In the genomic region with DNA sequence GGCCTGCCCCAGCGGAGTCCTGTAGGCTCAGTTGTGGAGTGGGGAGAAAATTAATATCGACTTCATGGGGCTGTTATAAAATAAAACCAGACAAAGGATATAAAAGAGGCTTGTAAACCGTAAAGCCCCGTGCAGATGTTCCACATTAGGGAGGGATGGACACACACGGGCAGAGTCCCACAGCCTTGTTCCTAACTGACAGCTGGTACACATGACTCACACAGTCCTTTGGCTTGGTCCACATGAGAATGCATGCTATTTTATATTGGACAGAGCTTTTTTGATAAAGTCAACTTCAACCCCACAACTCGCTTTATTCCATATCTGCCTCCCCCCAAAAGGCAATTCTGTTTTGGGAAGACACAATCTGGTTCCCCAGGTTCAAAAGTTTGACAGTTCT, we compare ENCODE assay signal across 8 mouse cellular contexts. TPM values are rescaled to one million over a fixed set of nuclear protein-coding genes. Genes with fewer than 3 reads are reported as not detected.
DNase-seq lines count a peak whose midpoint lies in the region; ATAC-seq and TF ChIP-seq lines count a peak whose summit lies in the region.

No protein-coding gene starts in this region.

- H3K4me2 ChIP-seq in lung, embryonic 15.5 days = peak overlapping the region; percentile 36
- H3K4me2 ChIP-seq in forebrain, embryonic 13.5 days = peak overlapping the region; percentile 28; the same call in 1 of the 2 replicates
- H3K4me2 ChIP-seq in limb, embryonic 11.5 days (ENCODE audit: low read depth, severe bottlenecking) = no peak overlapping the region

- DNase-seq in lung, adult 18-20 months = no peak
- DNase-seq in limb, embryonic 11.5 days (ENCODE audit: low spot score) = peak; percentile 35
- no peak for DNase-seq in left cerebral cortex, postnatal 14 days (ENCODE audit: low spot score in 2 of 2)
- no peak for DNase-seq in cerebellum, adult 8-10 months
- DNase-seq in c-Kit-positive CD71-positive TER-119-positive erythroid progenitor cells, embryonic 14.5 days (ENCODE audit: low spot score) = no peak

- no peaks in the 10 kb centered on the region for H3K27me3 ChIP-seq in lung, embryonic 15.5 days
- no peaks in the 10 kb centered on the region for H3K27me3 ChIP-seq in forebrain, embryonic 13.5 days
- H3K27me3 ChIP-seq in limb, embryonic 11.5 days (ENCODE audit: control insufficient read depth, insufficient read depth, low read length) = no peaks in the 10 kb centered on the region
- H3K27me3 ChIP-seq in small intestine, adult 2 months (ENCODE audit: control insufficient read depth, insufficient read depth, low read length) = no peaks in the 10 kb centered on the region

- H3K27ac ChIP-seq in lung, embryonic 15.5 days = peak overlapping the region; percentile 86
- H3K27ac ChIP-seq in forebrain, embryonic 13.5 days = peak overlapping the region; percentile 83
- no peak overlapping the region for H3K27ac ChIP-seq in limb, embryonic 11.5 days (replicated peaks; ENCODE audit: low read depth, low read length)
- H3K27ac ChIP-seq in small intestine, adult 2 months (ENCODE audit: insufficient read depth, low read depth, low read length) = peak overlapping the region; percentile 38

- H3K4me1 ChIP-seq in lung, embryonic 15.5 days = peaks cover 76% of the 10 kb centered on the region
- H3K4me1 ChIP-seq in forebrain, embryonic 13.5 days = peaks cover 74% of the 10 kb centered on the region
- H3K4me1 ChIP-seq in limb, embryonic 11.5 days (ENCODE audit: control insufficient read depth, insufficient read depth, low read length) = peaks cover 39% of the 10 kb centered on the region
- H3K4me1 ChIP-seq in small intestine, adult 2 months (ENCODE audit: control insufficient read depth, insufficient read depth, insufficient read length, low read length) = peaks cover 26% of the 10 kb centered on the region

- peak; percentile 77; the same call in 1 of the 2 replicates for ATAC-seq in lung, embryonic 15.5 days (ENCODE audit: borderline replicate concordance, extremely low read depth, low FRiP score, low TSS enrichment)
- ATAC-seq in forebrain, embryonic 13.5 days = peak; percentile 44
- peak; percentile 37; the same call in 1 of the 2 replicates for ATAC-seq in limb, embryonic 11.5 days (ENCODE audit: insufficient number of reproducible peaks, low FRiP score, low TSS enrichment, low read depth)

- WGBS in lung, embryonic 15.5 days = 21% methylated on average over 6 of the region's 6 CpGs
- WGBS in forebrain, embryonic 13.5 days = 66% methylated on average over 6 of the region's 6 CpGs
- 34% methylated on average over 6 of the region's 6 CpGs for WGBS in limb, embryonic 11.5 days
- 53% methylated on average over 6 of the region's 6 CpGs for WGBS in small intestine, adult 2 months

- TF ChIP-seq POLR2A in small intestine, adult 2 months (IDR thresholded peaks at IDR 0.05; ENCODE audit: low read depth, low read length) = no peak

- H3K36me3 ChIP-seq in lung, embryonic 15.5 days = no peaks in the 10 kb centered on the region
- H3K36me3 ChIP-seq in forebrain, embryonic 13.5 days (ENCODE audit: poor library complexity, severe bottlenecking) = peaks cover 12% of the 10 kb centered on the region; the same call in 1 of the 2 replicates
- no peaks in the 10 kb centered on the region; the same call in 1 of the 2 replicates for H3K36me3 ChIP-seq in limb, embryonic 11.5 days (ENCODE audit: control insufficient read depth, insufficient read depth, low read length)
- H3K36me3 ChIP-seq in small intestine, adult 2 months (ENCODE audit: control insufficient read depth, insufficient read depth, low read length) = no peaks in the 10 kb centered on the region

- no peak for TF ChIP-seq CTCF in small intestine, adult 2 months (IDR thresholded peaks at IDR 0.05; ENCODE audit: extremely low read depth, insufficient read length, insufficient replicate concordance, low read depth, low read length)

- intact Hi-C loops in left cerebral cortex, postnatal 14 days (cut with DNase I) = no loop called here

- no peak overlapping the region for H3K4me3 ChIP-seq in lung, embryonic 15.5 days
- H3K4me3 ChIP-seq in forebrain, embryonic 13.5 days = no peak overlapping the region
- no peak overlapping the region for H3K4me3 ChIP-seq in limb, embryonic 11.5 days (ENCODE audit: low read depth, low read length)
- H3K4me3 ChIP-seq in small intestine, adult 2 months (ENCODE audit: low read depth, low read length) = no peak overlapping the region

- H3K9ac ChIP-seq in lung, embryonic 15.5 days = peak overlapping the region; percentile 11; the same call in 1 of the 2 replicates
- no peak overlapping the region for H3K9ac ChIP-seq in forebrain, embryonic 13.5 days
- no peak overlapping the region for H3K9ac ChIP-seq in limb, embryonic 11.5 days (ENCODE audit: low read length)

- no peaks in the 10 kb centered on the region for H3K9me3 ChIP-seq in lung, embryonic 15.5 days
- no peaks in the 10 kb centered on the region for H3K9me3 ChIP-seq in forebrain, embryonic 13.5 days (replicated peaks)
- H3K9me3 ChIP-seq in limb, embryonic 11.5 days (ENCODE audit: control insufficient read depth, low read length) = no peaks in the 10 kb centered on the region

RNA-seq across cellular contexts. Expression of a gene that starts 59.6 kb away (rescaled TPM):
- 11.4 and 13.5 TPM in 2 replicates for polyA plus RNA-seq in lung, embryonic 15.5 days (2015; fragmentation: Nextera tagmentation; extraction: Ambion mirVana)
- 6.5 and 7.2 TPM in 2 replicates for polyA plus RNA-seq in forebrain, embryonic 13.5 days (2015; fragmentation: Nextera tagmentation; extraction: Ambion mirVana)
- 6.4 and 6.5 TPM in 2 replicates for polyA plus RNA-seq in limb, embryonic 11.5 days (2014; fragmentation: Nextera tagmentation; extraction: Ambion mirVana)
- 33.0 and 71.5 TPM in 2 replicates for polyA plus RNA-seq in small intestine, adult 2 months (2012; rRNA removed)
- total RNA-seq in left cerebral cortex, postnatal 14 days (2021) = 10 to 100 TPM; 12.1 to 15.0 TPM
